Mouse (Mus musculus) kidney, postnatal 4 days (tissue): ENCODE data around the gene Jph4.

ENCODE experiments used
- DNase-seq, 2 experiments: peaks; one replicate each; pipeline ENCODE4 v3.0.0; 2021; ENCODE audit warnings: mixed read lengths in 2 of 2

Gene Jph4

GRCm38 (mm10) chr14:55063117-55063516 lies 53.6 kb downstream of the Jph4 start:
- no peak for DNase-seq

GRCm38 (mm10) chr14:55062626-55063025 lies 54.1 kb downstream of the Jph4 start:
- DNase-seq = peak; percentile 52 to 62

- DNase-seq = no peak
Observed at GRCm38 (mm10) chr14:55061845-55062244, 54.9 kb downstream of the Jph4 start.

- DNase-seq = peak in 1 of 2 experiments; percentile 43
Observed at GRCm38 (mm10) chr14:55059931-55060330, 56.8 kb downstream of the Jph4 start.

GRCm38 (mm10) chr14:55059009-55059408 lies 57.7 kb downstream of the Jph4 start:
- DNase-seq = no peak
